Mouse (Mus musculus): Measurements from ENCODE around the gene Map4k3. TPM values are rescaled to one million over a fixed set of nuclear protein-coding genes. Genes with fewer than 3 reads are reported as not detected.
"Not testable (repeated sequence)": the region's sequence is repeated elsewhere in the genome, so short reads cannot be mapped to it uniquely, and the experiment has no call there.

The Map4k3 gene
- total and polyA plus RNA-seq, 3 experiments = 3.2 to 4.1 TPM; not detected in 1

DNA sequence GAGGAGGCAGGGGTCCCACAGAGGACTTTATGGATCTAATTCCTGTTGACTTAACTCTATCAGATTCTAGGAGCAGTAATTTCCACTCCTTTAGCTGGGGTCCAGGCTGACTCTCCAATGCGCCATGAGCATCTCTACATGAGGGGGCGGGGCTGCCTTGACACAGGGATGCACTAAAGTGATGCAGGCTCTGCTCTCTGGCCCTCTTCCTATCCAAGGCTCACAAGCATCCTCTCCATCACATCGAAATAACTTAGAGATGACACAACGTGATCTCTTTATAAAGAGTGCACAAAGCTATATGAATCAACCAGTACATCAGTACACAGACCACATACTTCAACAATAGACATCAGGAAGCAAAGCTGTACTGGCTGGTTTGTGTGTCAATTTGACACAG lies 156.8 kb downstream of the Map4k3 start:
- peak; percentile 14 for DNase-seq (ENCODE audit: low read depth, low spot score)
- Histone ChIP-seq H3K9me3 (replicated peaks; ENCODE audit: insufficient read depth, low read length) (no peaks in the 10 kb centered on the region), H3K27me3 (ENCODE audit: control insufficient read depth in 1 of 2, insufficient read depth in 2 of 2, low read length in 2 of 2) (no peaks in the 10 kb centered on the region), H3K79me2 (ENCODE audit: control insufficient read depth, insufficient read depth, low read length, poor library complexity) (no peaks in the 10 kb centered on the region), H3K4me3 (ENCODE audit: control insufficient read depth in 1 of 2, insufficient read depth in 1 of 2, low read depth in 2 of 2, low read length in 2 of 2) (no peak overlapping the region), H3K27ac (ENCODE audit: control insufficient read depth, low read depth, low read length) (no peak overlapping the region), H3K4me1 (ENCODE audit: control insufficient read depth in 1 of 2, insufficient read depth in 2 of 2, low read length in 2 of 2) (no peaks in the 10 kb centered on the region), H3K36me3 (ENCODE audit: control insufficient read depth in 1 of 2, insufficient read depth in 2 of 2, low read length in 2 of 2) (peaks cover 0 to 2% of the 10 kb centered on the region in 2 experiments; a peak in 1 of 4 replicates), H3K9ac (ENCODE audit: control insufficient read depth, low read depth, low read length, poor library complexity, severe bottlenecking) (no peak overlapping the region)
- no peak for TF ChIP-seq ZNF384 (IDR thresholded peaks at IDR 0.05; ENCODE audit: low read depth, low read length)
- TF ChIP-seq TCF12 (IDR thresholded peaks at IDR 0.05; ENCODE audit: low read depth, low read length) = no peak
- TF ChIP-seq MEF2A (IDR thresholded peaks at IDR 0.05; ENCODE audit: extremely low read depth, insufficient replicate concordance, low read depth, low read length, poor library complexity, severe bottlenecking) = no peak
- no peak for TF ChIP-seq ZC3H11A (IDR thresholded peaks at IDR 0.05; ENCODE audit: low read depth, low read length)
- no peak for TF ChIP-seq TBP (IDR thresholded peaks at IDR 0.05; ENCODE audit: low read depth, low read length)
- no peak for TF ChIP-seq USF1 (IDR thresholded peaks at IDR 0.05; ENCODE audit: low read depth, low read length)
- no peak for TF ChIP-seq USF2 (IDR thresholded peaks at IDR 0.05; ENCODE audit: borderline replicate concordance in 1 of 2, insufficient read depth in 1 of 2, low read depth in 1 of 2, low read length in 2 of 2)
- TF ChIP-seq NRF1 (IDR thresholded peaks at IDR 0.05; ENCODE audit: insufficient read depth, low read depth, low read length, poor library complexity, severe bottlenecking) = no peak
- no peak for TF ChIP-seq POLR2AphosphoS2 (IDR thresholded peaks at IDR 0.05; ENCODE audit: low read length)
- TF ChIP-seq ZMIZ1 (IDR thresholded peaks at IDR 0.05; ENCODE audit: low read depth, low read length) = no peak
- TF ChIP-seq RAD21 (IDR thresholded peaks at IDR 0.05; ENCODE audit: low read depth, low read length) = no peak
- TF ChIP-seq BHLHE40 (IDR thresholded peaks at IDR 0.05; ENCODE audit: borderline replicate concordance, low read depth, low read length) = no peak
- TF ChIP-seq CHD1 (IDR thresholded peaks at IDR 0.05; ENCODE audit: low read depth, low read length) = no peak

DNA sequence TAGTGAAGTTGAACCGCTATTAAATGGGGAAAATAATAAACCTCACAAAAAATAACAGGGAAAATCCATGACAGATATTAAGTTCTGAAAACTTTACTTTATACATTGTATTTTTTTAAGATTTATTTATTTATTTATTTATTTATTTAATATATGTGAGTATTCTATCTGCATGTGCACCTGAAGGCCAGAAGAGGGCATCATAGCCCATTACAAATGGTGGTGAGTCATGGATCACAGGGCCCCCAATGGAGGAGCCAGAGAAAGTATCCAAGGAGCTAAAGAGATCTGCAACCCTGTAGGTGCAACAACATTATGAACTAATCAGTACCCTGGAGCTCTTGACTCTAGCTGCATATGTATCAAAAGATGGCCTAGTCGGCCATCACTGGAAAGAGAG lies 158.6 kb downstream of the Map4k3 start:
- H3K36me3 ChIP-seq (ENCODE audit: control insufficient read depth in 1 of 2, insufficient read depth in 2 of 2, low read length in 2 of 2); H3K79me2 ChIP-seq (ENCODE audit: control insufficient read depth, insufficient read depth, low read length, poor library complexity); H3K4me1 ChIP-seq (ENCODE audit: control insufficient read depth in 1 of 2, insufficient read depth in 2 of 2, low read length in 2 of 2); H3K27me3 ChIP-seq (ENCODE audit: control insufficient read depth in 1 of 2, insufficient read depth in 2 of 2, low read length in 2 of 2); H3K4me3 ChIP-seq (ENCODE audit: control insufficient read depth in 1 of 2, insufficient read depth in 1 of 2, low read depth in 2 of 2, low read length in 2 of 2); H3K9ac ChIP-seq (ENCODE audit: control insufficient read depth, low read depth, low read length, poor library complexity, severe bottlenecking); H3K9me3 ChIP-seq (replicated peaks; ENCODE audit: insufficient read depth, low read length); H3K27ac ChIP-seq (ENCODE audit: control insufficient read depth, low read depth, low read length): not testable (repeated sequence)
- peak; percentile 46 for DNase-seq (ENCODE audit: low read depth, low spot score)
- TF ChIP-seq CTCF (IDR thresholded peaks at IDR 0.05 in 2 of 3, conservative IDR thresholded peaks at IDR 0.05 in 1 of 3; ENCODE audit: control insufficient read depth in 1 of 3, insufficient read depth in 1 of 3, low read depth in 2 of 3, low read length in 3 of 3, poor library complexity in 1 of 3, severe bottlenecking in 1 of 3) = peak in 2 of 3 experiments; percentile 15 to 31; a peak in 3 of 6 replicates
- TF ChIP-seq SMC3 (IDR thresholded peaks at IDR 0.05; ENCODE audit: low read depth, low read length) = peak; percentile 20; the same call in 1 of the 2 replicates
